22 mouse cellular contexts compared by ENCODE assay signal in genomic region chr9:56980186-56980585, GRCm38 (mm10).
"Had no signal": no experiment of that assay in that cellular context is flagged by ENCODE, and none has a peak within 500 bp of the region (broad histone marks: within the 10 kb centered on the region; RNA-seq: fewer than 3 reads in every experiment).

No protein-coding gene starts in this region.

- H3K4me3 ChIP-seq: gastrocnemius, adult 2 months; heart, adult 2 months; heart, embryonic 13.5 days; heart, embryonic 15.5 days; hindbrain, embryonic 10.5 days; hindbrain, embryonic 12.5 days; intestine, embryonic 15.5 days; limb, embryonic 13.5 days; limb, embryonic 15.5 days; liver, embryonic 12.5 days had no signal

- H3K27ac ChIP-seq: gastrocnemius, adult 2 months; heart, adult 2 months; heart, embryonic 13.5 days; heart, embryonic 15.5 days; hindbrain, embryonic 10.5 days; hindbrain, embryonic 12.5 days; hindbrain, embryonic 14.5 days; intestine, embryonic 15.5 days; limb, embryonic 13.5 days; limb, embryonic 15.5 days; liver, embryonic 12.5 days; liver, embryonic 14.5 days had no signal

- DNase-seq: gastrocnemius, adult 2 months; gastrocnemius, postnatal 10 days; gastrocnemius, postnatal 25 days; heart, adult 2 months; heart, postnatal 4 days; kidney, adult 18-20 months; kidney, adult 8-10 months; kidney, postnatal 10 days; kidney, postnatal 36 days; layer of hippocampus, adult 9-11 months; layer of hippocampus, postnatal 36 days; left cerebral cortex, postnatal 4 days had no signal
